Mouse (Mus musculus) spleen, postnatal 14 days (tissue): ENCODE measurements around the gene Urgcp.

Experiments used
- DNase-seq, 2 experiments: peaks; one replicate each; pipeline ENCODE4 v3.0.0; 2021 to 2022; ENCODE audit warnings: low spot score in 2 of 2

Urgcp gene

DNA sequence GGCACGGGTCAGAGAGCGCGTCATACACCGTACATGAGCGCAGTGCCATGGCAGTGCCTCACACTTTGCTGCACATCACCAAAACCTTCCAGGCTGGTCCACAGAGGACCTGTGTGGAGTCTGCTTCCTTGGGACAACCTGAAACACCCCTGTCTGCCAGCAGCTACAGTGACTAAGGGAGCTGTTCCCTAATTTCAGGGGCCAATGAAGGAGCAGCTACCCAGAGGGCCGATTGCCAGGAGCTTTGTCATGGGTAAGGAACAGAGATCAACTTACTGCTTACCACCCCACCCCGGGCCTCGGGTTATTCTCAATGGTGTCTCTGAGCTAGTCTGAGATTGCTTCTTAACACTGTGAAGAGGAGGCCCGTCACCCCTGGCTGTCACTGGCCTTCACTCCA lies 47.0 kb downstream of the Urgcp start:
- DNase-seq, result no peak

DNA sequence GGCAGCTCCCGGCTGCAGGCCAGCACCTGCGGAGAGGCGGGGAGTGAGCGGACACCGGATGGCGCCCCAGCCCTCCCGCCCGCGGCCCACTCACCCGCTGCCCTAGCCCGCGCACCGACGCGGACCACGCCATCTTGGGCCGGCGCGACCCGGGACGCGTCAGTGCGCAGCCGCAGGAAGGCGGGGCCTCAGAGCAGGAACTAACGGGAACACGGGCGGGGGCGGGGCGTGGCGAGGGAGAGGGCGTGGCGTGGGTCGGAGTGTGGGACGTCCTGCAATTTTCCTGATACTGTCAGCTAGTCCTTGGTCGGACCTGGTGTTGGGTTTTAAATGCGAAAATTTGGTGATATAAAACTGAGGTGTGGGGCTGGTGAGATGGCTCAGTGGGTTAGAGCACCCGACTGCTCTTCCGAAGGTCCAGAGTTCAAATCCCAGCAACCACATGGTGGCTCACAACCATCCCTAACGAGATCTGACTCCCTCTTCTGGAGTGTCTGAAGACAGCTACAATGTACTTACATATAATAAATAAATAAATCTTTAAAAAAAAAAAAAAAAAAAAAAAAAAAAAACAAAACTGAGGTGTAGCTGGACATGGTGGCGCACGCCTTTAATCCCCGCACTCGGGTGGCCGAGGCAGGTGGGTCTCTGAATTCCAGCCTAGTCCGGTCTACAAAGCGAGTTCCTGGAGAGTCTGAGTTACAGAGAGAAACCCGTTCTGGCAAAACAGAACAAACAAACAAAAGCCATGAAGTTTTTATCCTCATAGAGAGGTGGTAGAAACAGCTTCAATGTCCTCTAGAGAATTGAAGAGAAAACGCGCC lies 54.4 kb downstream of the Urgcp start:
- DNase-seq, result peak; percentile 85 to 89

DNA sequence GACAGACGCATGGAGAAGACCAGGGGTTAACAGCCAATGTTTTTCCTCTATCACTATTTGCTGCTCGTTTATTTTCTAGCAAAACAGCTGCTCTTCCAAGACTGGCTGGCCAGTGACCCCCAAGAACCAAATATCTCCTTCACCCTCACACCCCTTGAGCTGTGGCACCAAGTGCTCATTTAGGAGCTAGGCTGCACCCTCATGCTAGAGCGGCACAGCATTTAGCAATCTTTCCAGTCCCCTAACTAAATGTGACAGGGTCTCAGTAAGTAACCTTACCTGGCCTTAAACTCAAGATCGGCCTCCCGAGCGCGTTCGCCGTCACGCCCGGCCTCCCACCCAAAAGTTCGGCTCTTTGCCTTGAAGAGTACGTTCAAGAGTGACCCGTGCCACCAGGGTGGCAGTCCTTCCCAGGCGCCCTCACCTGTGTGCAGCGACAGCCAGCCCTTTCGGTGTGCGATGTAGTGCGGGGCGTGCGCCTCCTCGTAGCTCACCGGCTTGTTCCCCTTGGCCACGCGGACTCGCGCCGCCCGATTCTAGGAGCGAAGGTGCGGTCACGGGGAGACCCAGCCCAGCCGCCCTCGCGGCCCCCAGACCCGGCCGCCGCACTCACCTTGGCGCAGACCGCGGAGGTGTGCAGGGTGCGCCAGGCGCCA lies 55.2 kb downstream of the Urgcp start:
- peak; percentile 27 to 40 for DNase-seq

DNA sequence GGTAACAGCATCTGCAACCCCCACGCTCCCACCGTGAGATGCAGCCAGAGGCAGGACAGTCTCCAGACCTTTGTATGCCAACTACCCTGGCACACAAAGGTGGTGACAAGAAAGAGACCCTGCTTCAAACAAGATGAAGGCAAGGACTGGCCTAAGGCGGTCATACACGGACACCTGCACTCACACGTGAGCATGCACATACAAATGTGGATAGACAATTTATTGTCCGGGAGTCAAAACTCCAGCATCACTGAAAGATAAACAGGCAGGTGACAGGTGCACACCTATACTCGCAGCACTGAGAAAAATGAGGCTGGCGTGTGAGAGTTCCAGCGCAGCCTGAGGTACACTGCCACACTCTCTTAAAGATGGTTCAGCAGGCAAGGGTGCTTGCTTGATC lies 56.2 kb downstream of the Urgcp start:
- DNase-seq, result no peak

DNA sequence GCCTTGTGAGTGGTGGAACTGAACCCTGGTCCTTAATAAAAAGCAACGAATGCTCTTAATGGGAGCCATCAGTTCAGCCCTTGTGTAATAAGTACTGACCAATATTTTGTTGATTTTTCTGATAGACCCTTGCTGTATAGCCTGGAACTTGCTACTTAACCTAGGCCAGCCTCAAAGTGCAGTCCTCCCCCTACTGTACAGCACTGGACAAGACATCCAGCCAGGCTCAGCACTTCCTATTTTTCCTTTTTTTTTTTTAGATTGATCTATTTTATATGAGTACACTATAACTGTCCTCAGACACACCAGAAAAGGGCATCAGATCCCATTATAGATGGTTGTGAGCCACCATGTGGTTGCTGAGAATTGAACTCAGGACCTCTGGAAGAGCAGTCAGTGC lies 58.8 kb downstream of the Urgcp start:
- DNase-seq, result no peak

DNA sequence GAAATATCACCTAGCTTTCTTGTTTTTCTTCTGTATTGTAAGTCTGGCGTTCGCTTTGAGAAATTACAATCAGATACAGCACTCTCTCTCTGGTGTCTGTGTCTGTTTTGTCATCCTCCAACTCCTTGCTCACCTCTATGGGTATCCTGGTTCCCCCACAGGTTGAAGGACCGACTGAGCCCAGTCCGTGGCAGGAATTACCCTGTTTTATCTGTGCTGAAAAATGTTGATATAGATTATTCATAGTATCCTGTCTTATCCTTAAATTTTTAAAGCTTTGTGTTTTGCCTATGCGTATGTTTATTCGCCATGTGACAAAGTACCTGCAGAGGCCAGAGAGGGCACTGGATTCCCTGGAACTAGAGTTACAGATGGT lies 59.2 kb downstream of the Urgcp start:
- no peak for DNase-seq

DNA sequence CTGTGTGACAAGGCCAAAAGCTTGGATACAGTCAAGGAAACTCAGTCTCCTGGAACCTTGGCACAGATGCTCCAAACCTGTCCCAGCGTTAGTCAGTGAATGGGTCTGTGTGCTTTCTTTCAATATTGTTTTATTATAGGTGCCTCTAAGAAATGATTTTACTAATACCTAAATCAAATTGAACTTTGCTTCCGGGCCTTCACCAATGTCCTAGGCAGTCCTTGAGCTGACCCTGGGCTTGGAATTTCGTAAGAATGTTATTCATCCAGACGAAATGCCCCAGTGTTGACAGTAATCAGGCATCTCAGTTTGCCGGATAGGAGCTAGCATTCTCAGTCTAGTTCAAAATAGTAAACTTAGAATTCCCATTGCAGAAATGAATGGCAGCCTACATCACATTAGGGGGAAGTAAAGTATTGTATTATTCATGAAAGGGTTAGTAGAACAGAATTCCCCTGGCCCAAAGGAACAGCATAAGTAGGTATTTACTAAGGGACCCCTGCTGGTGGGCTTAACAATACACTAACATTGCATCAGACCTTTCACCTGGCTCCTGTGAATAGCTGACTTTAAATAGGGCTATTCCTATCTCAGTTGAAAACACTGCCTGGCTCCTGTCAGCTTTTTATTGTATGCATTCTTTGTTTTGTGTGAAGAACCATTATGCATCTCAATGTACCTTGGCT lies 59.8 kb downstream of the Urgcp start:
- DNase-seq, result no peak

DNA sequence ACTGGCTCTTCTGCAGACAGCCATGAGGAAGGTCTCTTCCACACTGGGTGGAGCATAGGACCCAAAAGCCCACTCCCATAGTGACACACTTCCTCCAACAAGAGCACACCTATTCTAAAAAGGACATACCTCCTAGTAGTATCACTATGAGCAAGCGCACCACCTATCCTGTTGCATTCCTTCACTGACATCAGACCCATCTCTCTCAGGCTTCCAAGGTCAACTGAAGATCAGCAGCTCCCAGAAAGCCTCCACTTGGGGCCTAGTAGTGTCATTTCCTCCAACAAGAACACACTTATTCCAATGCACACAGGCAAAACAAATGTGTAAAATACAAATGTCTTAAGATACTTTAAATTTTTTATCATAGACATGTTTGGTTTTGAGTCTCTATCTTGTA lies 60.4 kb downstream of the Urgcp start:
- DNase-seq, result no peak

DNA sequence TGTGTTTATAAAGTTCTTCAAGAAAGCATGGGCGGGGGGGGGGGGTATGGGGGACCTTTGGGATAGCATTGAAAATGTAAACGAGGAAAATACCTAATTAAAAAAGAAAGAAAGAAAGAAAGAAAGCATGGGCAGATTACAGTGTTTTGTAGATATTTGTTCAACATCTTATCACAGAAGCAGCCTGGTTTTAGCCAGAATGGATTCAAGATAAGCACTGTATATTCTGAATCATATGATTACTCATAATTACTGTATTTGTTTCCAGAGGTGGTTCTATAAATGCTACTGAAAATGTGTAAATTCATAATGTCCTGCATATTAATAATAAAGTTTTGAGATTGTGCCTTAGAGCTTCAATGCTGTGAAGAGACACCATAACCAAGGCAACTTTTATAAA lies 60.9 kb downstream of the Urgcp start:
- no peak for DNase-seq

DNA sequence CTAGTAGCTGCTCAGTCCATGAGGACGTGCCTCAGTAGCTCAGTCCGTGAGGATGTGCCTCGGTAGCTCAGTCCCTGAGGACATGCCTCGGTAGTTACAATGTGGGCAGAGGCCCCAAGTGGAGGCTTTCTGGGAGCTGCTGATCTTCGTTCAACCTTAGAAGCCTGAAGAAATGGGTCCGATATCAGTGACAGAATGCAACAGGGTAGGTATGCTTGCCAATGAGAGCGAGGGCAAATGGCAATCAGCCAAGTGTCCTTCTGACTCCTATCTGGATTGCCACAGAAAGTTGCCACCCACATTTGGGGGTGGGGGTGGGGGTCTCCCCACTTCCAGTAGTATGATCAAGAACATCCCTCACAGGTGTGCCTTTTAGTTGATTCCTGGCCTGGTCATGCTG lies 61.4 kb downstream of the Urgcp start:
- DNase-seq, result no peak

DNA sequence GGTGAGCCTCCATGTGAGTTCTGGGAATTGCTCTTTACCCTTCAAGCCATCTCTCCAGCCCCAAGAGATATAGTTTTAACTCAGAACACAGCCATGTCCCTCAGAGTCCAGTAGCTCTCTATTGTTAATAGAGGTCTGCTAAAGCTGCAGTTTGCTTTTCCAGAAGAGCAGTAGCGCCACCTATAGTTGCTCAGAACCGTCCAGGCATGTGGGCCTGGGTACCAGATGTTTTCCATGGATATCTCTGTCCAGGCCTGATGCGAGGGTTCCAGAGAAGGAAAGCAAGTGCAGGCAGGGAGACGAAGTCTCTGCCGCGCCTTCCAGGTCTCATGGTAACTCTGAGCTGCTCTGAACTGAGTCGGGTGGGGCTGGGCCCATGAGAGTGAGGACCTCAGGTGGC lies 70.4 kb downstream of the Urgcp start:
- no peak for DNase-seq

DNA sequence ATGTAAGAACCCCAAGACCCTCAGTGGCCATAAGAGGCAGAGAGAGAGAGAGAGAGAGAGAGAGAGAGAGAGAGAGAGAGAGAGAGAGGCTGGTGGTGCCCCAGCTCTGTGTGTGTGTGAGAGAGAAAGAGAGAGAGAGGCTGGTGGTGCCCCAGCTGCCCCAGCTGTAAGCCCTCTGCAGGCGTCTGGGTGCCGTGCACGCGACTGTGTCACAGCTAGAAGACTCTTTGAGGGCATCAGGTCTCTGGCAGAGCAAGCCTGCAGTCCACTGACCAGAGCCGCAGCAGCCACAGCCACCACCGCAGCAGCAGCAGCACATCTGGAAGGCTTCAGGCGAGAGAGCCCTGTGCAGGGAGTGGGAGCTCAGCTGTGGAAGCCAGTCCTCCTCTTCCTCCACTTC lies 77.9 kb downstream of the Urgcp start:
- DNase-seq, result no peak

DNA sequence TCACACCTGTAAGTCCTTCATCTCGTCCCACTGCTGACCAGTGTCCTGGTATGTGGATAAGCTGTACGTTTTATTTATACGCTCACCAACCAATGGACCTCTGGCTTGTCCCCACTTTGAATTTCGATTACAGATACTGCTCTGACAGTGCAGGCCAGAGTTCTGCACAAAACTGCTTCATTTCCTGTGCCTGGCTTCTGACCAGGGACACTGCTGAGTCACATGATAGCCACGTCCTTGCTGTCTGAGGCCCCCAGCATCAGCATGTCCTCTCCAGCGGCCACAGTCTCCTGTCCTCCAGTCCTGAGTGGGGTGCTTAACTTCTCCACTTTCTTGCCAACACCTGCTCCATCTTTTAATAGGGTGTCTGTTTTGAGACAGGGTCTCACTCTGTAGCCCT lies 79.6 kb downstream of the Urgcp start:
- no peak for DNase-seq
